Mouse (Mus musculus) lung, adult 2 months (tissue): ENCODE data around the gene Sart3.

Source experiments
- CTCF ChIP-seq: fragments of 200-500 bp; IDR thresholded peaks from 2 replicates; pipeline ENCODE4 v1.5.1; 2011; ENCODE audit warnings: mild to moderate bottlenecking, low read length, control low read depth; ENCODE audit not compliant: insufficient read depth
- POLR2A ChIP-seq: fragments of 200-500 bp; IDR thresholded peaks from 2 replicates; pipeline ENCODE4 v1.6.1; 2011; ENCODE audit warnings: low read depth, mild to moderate bottlenecking, control low read depth, low read length, borderline replicate concordance; ENCODE audit errors: extremely low read depth

GRCm38 (mm10) chr5:113788645-113789044 is 16.3 kb upstream of the Sart3 start:
- no peak for TF ChIP-seq POLR2A
- no peak for TF ChIP-seq CTCF
